ENCODE assay signal across 26 mouse cellular contexts in genomic region chr8:13177173-13177852, GRCm38 (mm10). TPM values are rescaled to one million over a fixed set of nuclear protein-coding genes. Genes with fewer than 3 reads are reported as not detected.
DNase-seq lines count a peak whose midpoint lies in the region; ATAC-seq and TF ChIP-seq lines count a peak whose summit lies in the region.
"Had no signal": no experiment of that assay in that cellular context is flagged by ENCODE, and none has a peak within 500 bp of the region (broad histone marks: within the 10 kb centered on the region; RNA-seq: fewer than 3 reads in every experiment).

No protein-coding gene starts in this region.

- ATAC-seq in intestine, embryonic 16.5 days: peak; percentile 66
- no peak for ATAC-seq in midbrain, postnatal 0 days (ENCODE audit: low FRiP score)
- ATAC-seq in forebrain, embryonic 14.5 days: no peak
- ATAC-seq: activated CD4-positive, CD25-positive, alpha-beta regulatory T cell, adult 4 months; forebrain, embryonic 15.5 days; forebrain, postnatal 0 days; Patski had no signal

- no peak overlapping the region for H3K4me3 ChIP-seq in ES-E14 (ENCODE audit: insufficient read depth in 1 of 2, low read depth in 1 of 2, low read length in 2 of 2, poor library complexity in 1 of 2, severe bottlenecking in 1 of 2)
- no peak overlapping the region for H3K4me3 ChIP-seq in intestine, embryonic 16.5 days (ENCODE audit: low read length)
- no peak overlapping the region for H3K4me3 ChIP-seq in midbrain, postnatal 0 days (ENCODE audit: low read depth, low read length)
- no peak overlapping the region for H3K4me3 ChIP-seq in forebrain, embryonic 14.5 days (ENCODE audit: low read depth, low read length)
- H3K4me3 ChIP-seq: embryonic facial prominence, embryonic 13.5 days; embryonic facial prominence, embryonic 15.5 days; erythroblast, embryonic 14.5 days; forebrain, embryonic 10.5 days; forebrain, embryonic 12.5 days; forebrain, embryonic 15.5 days had no signal

- DNase-seq in ES-E14 (ENCODE audit: low read depth, low spot score) (no peak), adipocyte (ENCODE audit: low spot score) (peak; percentile 52)
- no peak for DNase-seq in midbrain, postnatal 0 days (ENCODE audit: low spot score)
- no peak for DNase-seq in frontal cortex, postnatal 10 days (ENCODE audit: low spot score in 2 of 2)
- DNase-seq in forebrain, embryonic 14.5 days (ENCODE audit: low spot score): no peak
- no peak for DNase-seq in left cerebral cortex, postnatal 14 days (ENCODE audit: low spot score in 2 of 2)
- DNase-seq: adrenal gland, adult 2 months; adrenal gland, postnatal 10 days; adrenal gland, postnatal 25 days; cerebellum, adult 11 months; cerebellum, adult 18-20 months; cerebellum, adult 8-10 months; cerebellum, adult 9-11 months; cerebellum, postnatal 14 days; cerebellum, postnatal 36 days; embryo, embryonic 11 days; forebrain, postnatal 0 days had no signal

- H3K4me2 ChIP-seq in intestine, embryonic 16.5 days (ENCODE audit: low read depth, low read length): no peak overlapping the region
- H3K4me2 ChIP-seq in midbrain, postnatal 0 days (ENCODE audit: low read depth, low read length, poor library complexity, severe bottlenecking): no peak overlapping the region
- H3K4me2 ChIP-seq in forebrain, embryonic 14.5 days (ENCODE audit: low read length): no peak overlapping the region
- H3K4me2 ChIP-seq: embryonic facial prominence, embryonic 13.5 days; embryonic facial prominence, embryonic 15.5 days; forebrain, embryonic 12.5 days; forebrain, embryonic 15.5 days had no signal

- in situ Hi-C loops in ES-E14 (cut with MboI; ENCODE audit: low sequenced_read_pairs in 2 of 2, unreplicated experiment in 2 of 2): no loop called here

- peaks cover 54% of the 10 kb centered on the region for H3K36me3 ChIP-seq in ES-E14 (ENCODE audit: control insufficient read depth, insufficient read depth, low read length, poor library complexity, severe bottlenecking)
- H3K36me3 ChIP-seq in intestine, embryonic 16.5 days (ENCODE audit: control insufficient read depth, insufficient read depth, low read length): peaks cover 24% of the 10 kb centered on the region
- H3K36me3 ChIP-seq in midbrain, postnatal 0 days (ENCODE audit: insufficient read depth, low read length): peaks cover 50% of the 10 kb centered on the region
- H3K36me3 ChIP-seq in forebrain, embryonic 14.5 days (ENCODE audit: control insufficient read depth, insufficient read depth, low read length): peaks cover 68% of the 10 kb centered on the region

- 80% methylated on average over 7 of the region's 7 CpGs for WGBS in intestine, embryonic 16.5 days
- WGBS in midbrain, postnatal 0 days: 95% methylated on average over 7 of the region's 7 CpGs
- WGBS in forebrain, embryonic 14.5 days: 89% methylated on average over 7 of the region's 7 CpGs

- no peaks in the 10 kb centered on the region for H3K27me3 ChIP-seq in intestine, embryonic 16.5 days (replicated peaks; ENCODE audit: control insufficient read depth, insufficient read depth, low read length)
- H3K27me3 ChIP-seq in midbrain, postnatal 0 days (ENCODE audit: insufficient read depth, low read length): no peaks in the 10 kb centered on the region
- H3K27me3 ChIP-seq in forebrain, embryonic 14.5 days (replicated peaks; ENCODE audit: control insufficient read depth, insufficient read depth, low read length): no peaks in the 10 kb centered on the region
- H3K27me3 ChIP-seq: embryonic facial prominence, embryonic 13.5 days; embryonic facial prominence, embryonic 15.5 days; forebrain, embryonic 12.5 days; forebrain, embryonic 15.5 days; Patski had no signal

- H3K9me3 ChIP-seq in ES-E14 (ENCODE audit: control insufficient read depth, insufficient read depth, low read depth, low read length): no peaks in the 10 kb centered on the region
- H3K9me3 ChIP-seq in intestine, embryonic 16.5 days (ENCODE audit: control insufficient read depth, low read length): no peaks in the 10 kb centered on the region
- no peaks in the 10 kb centered on the region for H3K9me3 ChIP-seq in midbrain, postnatal 0 days (ENCODE audit: low read length)
- H3K9me3 ChIP-seq in forebrain, embryonic 14.5 days (replicated peaks; ENCODE audit: control insufficient read depth, low read length): no peaks in the 10 kb centered on the region
- H3K9me3 ChIP-seq: embryonic facial prominence, embryonic 13.5 days; embryonic facial prominence, embryonic 15.5 days; forebrain, embryonic 10.5 days; forebrain, embryonic 12.5 days; forebrain, embryonic 15.5 days had no signal

- intact Hi-C loops in left cerebral cortex, postnatal 14 days (cut with DNase I): no loop called here

- peaks cover 0 to 21% of the 10 kb centered on the region in 2 experiments; a peak in 2 of 4 replicates for H3K4me1 ChIP-seq in ES-E14 (ENCODE audit: control insufficient read depth in 2 of 2, insufficient read depth in 2 of 2, low read length in 2 of 2, poor library complexity in 1 of 2)
- H3K4me1 ChIP-seq in intestine, embryonic 16.5 days (ENCODE audit: control insufficient read depth, insufficient read depth, low read length): no peaks in the 10 kb centered on the region
- no peaks in the 10 kb centered on the region for H3K4me1 ChIP-seq in midbrain, postnatal 0 days (ENCODE audit: insufficient read depth, low read length)
- H3K4me1 ChIP-seq in forebrain, embryonic 14.5 days (ENCODE audit: control insufficient read depth, insufficient read depth, low read length): no peaks in the 10 kb centered on the region
- H3K4me1 ChIP-seq: embryonic facial prominence, embryonic 13.5 days; embryonic facial prominence, embryonic 15.5 days; forebrain, embryonic 10.5 days; forebrain, embryonic 12.5 days; forebrain, embryonic 15.5 days had no signal

- H3K9ac ChIP-seq in ES-E14 (ENCODE audit: insufficient read depth, low read depth, low read length, poor library complexity, severe bottlenecking): no peak overlapping the region
- H3K9ac ChIP-seq in intestine, embryonic 16.5 days (ENCODE audit: low read depth, low read length): no peak overlapping the region
- H3K9ac ChIP-seq in midbrain, postnatal 0 days (replicated peaks; ENCODE audit: low read length, poor library complexity, severe bottlenecking): no peak overlapping the region
- no peak overlapping the region for H3K9ac ChIP-seq in forebrain, embryonic 14.5 days (ENCODE audit: low read length)
- H3K9ac ChIP-seq: embryonic facial prominence, embryonic 13.5 days; embryonic facial prominence, embryonic 15.5 days; forebrain, embryonic 12.5 days; forebrain, embryonic 15.5 days; forebrain, postnatal 0 days had no signal

- no peak overlapping the region for H3K27ac ChIP-seq in ES-E14 (ENCODE audit: insufficient read depth, low read depth, low read length, poor library complexity, severe bottlenecking)
- H3K27ac ChIP-seq in intestine, embryonic 16.5 days (ENCODE audit: low read length): peak overlapping the region; percentile 26; the same call in 1 of the 2 replicates
- H3K27ac ChIP-seq in midbrain, postnatal 0 days (ENCODE audit: low read depth, low read length): no peak overlapping the region
- H3K27ac ChIP-seq in forebrain, embryonic 14.5 days (ENCODE audit: low read depth, low read length): no peak overlapping the region
- H3K27ac ChIP-seq: embryonic facial prominence, embryonic 13.5 days; embryonic facial prominence, embryonic 15.5 days; forebrain, embryonic 10.5 days; forebrain, embryonic 12.5 days; forebrain, embryonic 15.5 days had no signal

- no peak for TF ChIP-seq CTCF in midbrain, postnatal 0 days (IDR thresholded peaks at IDR 0.05)

TF ChIP-seq in ES-E14, 5 proteins besides CTCF, POLR2A, EP300 and RAD21:
- TF ChIP-seq ZC3H11A (IDR thresholded peaks at IDR 0.05; ENCODE audit: borderline replicate concordance, low read depth, low read length) (no peak), MAFK (IDR thresholded peaks at IDR 0.05; ENCODE audit: insufficient read depth, low read depth, low read length) (no peak), CHD2 (IDR thresholded peaks at IDR 0.05; ENCODE audit: low read depth, low read length) (no peak), ZNF384 (IDR thresholded peaks at IDR 0.05; ENCODE audit: low read depth, low read length) (peak; percentile 85), HCFC1 (IDR thresholded peaks at IDR 0.05; ENCODE audit: borderline replicate concordance, insufficient read depth, low read length) (no peak)
TF ChIP-seq in ES-E14: peak in this region for 1.

RNA-seq across cellular contexts. Expression of gene Lamp1, which starts 18.4 kb away (rescaled TPM):
- 559 and 680 TPM in 2 replicates for total RNA-seq in ES-E14 (2012; rRNA removed)
- polyA plus RNA-seq in intestine, embryonic 16.5 days (2015; fragmentation: Nextera tagmentation; extraction: Ambion mirVana): 256 and 550 TPM in 2 replicates
- total RNA-seq in midbrain, postnatal 0 days (2014; rRNA removed): 273 and 322 TPM in 2 replicates
- 358 and 371 TPM in 2 replicates for polyA plus RNA-seq in midbrain, postnatal 0 days (2015; fragmentation: Nextera tagmentation; extraction: Ambion mirVana)
- polyA plus RNA-seq in forebrain, embryonic 14.5 days (2014; fragmentation: Nextera tagmentation; extraction: Ambion mirVana): 267 and 274 TPM in 2 replicates
- 100 to 1,000 TPM; 307 to 320 TPM for total RNA-seq in left cerebral cortex, postnatal 14 days (2021)

RNA-seq across cellular contexts. Expression of gene Grtp1, which starts 23.1 kb away (rescaled TPM):
- 36.3 and 60.0 TPM in 2 replicates for total RNA-seq in ES-E14 (2012; rRNA removed)
- 71.7 and 75.3 TPM in 2 replicates for polyA plus RNA-seq in intestine, embryonic 16.5 days (2015; fragmentation: Nextera tagmentation; extraction: Ambion mirVana)
- total RNA-seq in midbrain, postnatal 0 days (2014; rRNA removed): 7.9 and 10.1 TPM in 2 replicates
- 18.9 and 19.9 TPM in 2 replicates for polyA plus RNA-seq in midbrain, postnatal 0 days (2015; fragmentation: Nextera tagmentation; extraction: Ambion mirVana)
- polyA plus RNA-seq in forebrain, embryonic 14.5 days (2014; fragmentation: Nextera tagmentation; extraction: Ambion mirVana): 25.8 and 27.6 TPM in 2 replicates
- 1 to 10 TPM; 4.8 to 6.6 TPM for total RNA-seq in left cerebral cortex, postnatal 14 days (2021)
